Mouse (Mus musculus): ENCODE data around the gene Ntrk3.

Ntrk3 gene

GRCm38 (mm10) chr7:78542468-78542867 is 195.3 kb downstream of the Ntrk3 start:
- in situ Hi-C loops (cut with MboI, MseI), result no loop called here

- in situ Hi-C loops (cut with MboI, MseI), result no loop called here
These were observed 207.5 kb downstream of the Ntrk3 start for GRCm38 (mm10) chr7:78530286-78530685.

GRCm38 (mm10) chr7:78528008-78528407 is 209.8 kb downstream of the Ntrk3 start:
- in situ Hi-C loops (cut with MboI, MseI), result no loop called here

GRCm38 (mm10) chr7:78527564-78527963 is 210.2 kb downstream of the Ntrk3 start:
- in situ Hi-C loops (cut with MboI, MseI), result no loop called here

GRCm38 (mm10) chr7:78520243-78520927 is 217.4 kb downstream of the Ntrk3 start:
- in situ Hi-C loops (cut with MboI, MseI), result no loop called here

- in situ Hi-C loops (cut with MboI, MseI), result no loop called here
These were observed 218.1 kb downstream of the Ntrk3 start for GRCm38 (mm10) chr7:78519689-78520088.

- in situ Hi-C loops (cut with MboI, MseI), result no loop called here
These were observed 218.9 kb downstream of the Ntrk3 start for GRCm38 (mm10) chr7:78518760-78519363.

- in situ Hi-C loops (cut with MboI, MseI), result no loop called here
These were observed 222.7 kb downstream of the Ntrk3 start for GRCm38 (mm10) chr7:78515042-78515609.

- in situ Hi-C loops (cut with MboI, MseI), result no loop called here
These were observed 230.7 kb downstream of the Ntrk3 start for GRCm38 (mm10) chr7:78507032-78507611.

GRCm38 (mm10) chr7:78500863-78501262 is 236.9 kb downstream of the Ntrk3 start:
- in situ Hi-C loops (cut with MboI, MseI), result no loop called here

- in situ Hi-C loops (cut with MboI, MseI), result no loop called here
These were observed 237.8 kb downstream of the Ntrk3 start for GRCm38 (mm10) chr7:78499970-78500369.

GRCm38 (mm10) chr7:78498356-78498755 is 239.5 kb downstream of the Ntrk3 start:
- in situ Hi-C loops (cut with MboI, MseI), result no loop called here

- in situ Hi-C loops (cut with MboI, MseI), result no loop called here
These were observed 240.0 kb downstream of the Ntrk3 start for GRCm38 (mm10) chr7:78497819-78498218.

- in situ Hi-C loops (cut with MboI, MseI), result no loop called here
These were observed 244.2 kb downstream of the Ntrk3 start for GRCm38 (mm10) chr7:78493591-78493990.

- in situ Hi-C loops (cut with MboI, MseI), result no loop called here
These were observed 246.6 kb downstream of the Ntrk3 start for GRCm38 (mm10) chr7:78491176-78491575.

GRCm38 (mm10) chr7:78484290-78484689 is 253.5 kb downstream of the Ntrk3 start:
- in situ Hi-C loops (cut with MboI, MseI), result no loop called here

- in situ Hi-C loops (cut with MboI, MseI), result no loop called here
These were observed 254.1 kb downstream of the Ntrk3 start for GRCm38 (mm10) chr7:78483729-78484128.

- in situ Hi-C loops (cut with MboI, MseI), result no loop called here
These were observed 254.8 kb downstream of the Ntrk3 start for GRCm38 (mm10) chr7:78483061-78483460.

- in situ Hi-C loops (cut with MboI, MseI), result no loop called here
These were observed 258.9 kb downstream of the Ntrk3 start for GRCm38 (mm10) chr7:78478881-78479280.

GRCm38 (mm10) chr7:78471755-78472154 is 266.1 kb downstream of the Ntrk3 start:
- in situ Hi-C loops (cut with MboI, MseI), result no loop called here

- in situ Hi-C loops (cut with MboI, MseI), result no loop called here
These were observed 266.5 kb downstream of the Ntrk3 start for GRCm38 (mm10) chr7:78471270-78471669.

GRCm38 (mm10) chr7:78462605-78463004 is 275.2 kb downstream of the Ntrk3 start:
- in situ Hi-C loops (cut with MboI, MseI), result loop anchor here in 1 of 2 experiments (10.0 kb wide), 1 partner anchor 492 kb away; no protein-coding TSS in a partner anchor

- in situ Hi-C loops (cut with MboI, MseI), result no loop called here
These were observed 278.8 kb downstream of the Ntrk3 start for GRCm38 (mm10) chr7:78459021-78459420.
